Mouse (Mus musculus) small intestine, adult 2 months (tissue): ENCODE measurements around the gene Ap1ar.

ENCODE experiments used
- CTCF ChIP-seq: fragments of 200-500 bp; IDR thresholded peaks from 2 replicates; pipeline ENCODE4 v1.5.1; 2012; ENCODE audit warnings: low read depth, mild to moderate bottlenecking, control low read depth, inconsistent platforms, low read length, moderate library complexity, mixed read lengths; ENCODE audit not compliant: insufficient replicate concordance, insufficient read length; ENCODE audit errors: extremely low read depth
- POLR2A ChIP-seq: fragments of 200-500 bp; IDR thresholded peaks from 2 replicates; pipeline ENCODE4 v1.6.1; 2012; ENCODE audit warnings: low read depth, mild to moderate bottlenecking, control low read depth, inconsistent platforms, low read length, moderate library complexity

GRCm38 (mm10) chr3:127796271-127796670 lies 41.1 kb downstream of the Ap1ar start:
- TF ChIP-seq POLR2A (no peak), CTCF (no peak)
